Mouse (Mus musculus) stomach, embryonic 14.5 days (tissue): Measurements from ENCODE around the gene Gimap1. TPM values are rescaled to one million over a fixed set of nuclear protein-coding genes. Genes with fewer than 3 reads are reported as not detected.
A peak's percentile ranks its signal among the peaks of the same experiment; 100 is the strongest.

Experiments
- ATAC-seq: fragments of 200-750 bp; cut with Nextera tagmentation; 2 replicates; pipeline ENCODE4 v1.8.0; 2017; ENCODE audit warnings: low read depth, moderate TSS enrichment; ENCODE audit not compliant: insufficient number of reproducible peaks, insufficient read depth, low FRiP score
- H3K27ac ChIP-seq: fragments of 300-500 bp; sonication (generic); 2 replicates; pipeline ENCODE4 v1.5.1; 2014; ENCODE audit warnings: mild to moderate bottlenecking, low read length, moderate library complexity, mixed read lengths
- H3K27me3 ChIP-seq: fragments of 300-500 bp; sonication (generic); 2 replicates; pipeline ENCODE4 v1.6.1; 2014; ENCODE audit warnings: low read length, control low read depth, mixed read lengths; ENCODE audit not compliant: control insufficient read depth, insufficient read depth
- H3K36me3 ChIP-seq: fragments of 300-500 bp; sonication (generic); 2 replicates; pipeline ENCODE4 v1.6.1; 2014; ENCODE audit warnings: mild to moderate bottlenecking, control low read depth, low read length, moderate library complexity, mixed read lengths; ENCODE audit not compliant: control insufficient read depth, insufficient read depth
- H3K4me1 ChIP-seq: fragments of 300-500 bp; sonication (generic); 2 replicates; pipeline ENCODE4 v1.6.1; 2014; ENCODE audit warnings: low read length, control low read depth, mixed read lengths; ENCODE audit not compliant: control insufficient read depth, insufficient read depth
- H3K4me2 ChIP-seq: fragments of 300-500 bp; sonication (generic); replicated peaks from 2 replicates; pipeline ENCODE4 v1.6.1; 2014; ENCODE audit warnings: low read depth, low read length, control low read depth
- H3K4me3 ChIP-seq: fragments of 300-500 bp; sonication (generic); 2 replicates; pipeline ENCODE4 v1.5.1; 2014; ENCODE audit warnings: low read depth, low read length, control low read depth
- H3K9ac ChIP-seq: fragments of 300-500 bp; sonication (generic); replicated peaks from 2 replicates; pipeline ENCODE4 v1.6.1; 2014; ENCODE audit warnings: low read depth, mild to moderate bottlenecking, control low read depth, low read length, moderate library complexity, mixed read lengths
- H3K9me3 ChIP-seq: fragments of 300-500 bp; sonication (generic); 2 replicates; pipeline ENCODE4 v1.6.1; 2016; ENCODE audit warnings: low read depth, low read length, control low read depth; ENCODE audit not compliant: control insufficient read depth
- WGBS: fragments of 180-500 bp; shearing (Covaris S2); extraction: QIAGEN DNeasy Blood & Tissue Kit; methylation state at CpG from one replicate; pipeline ENCODE4 v1.1.7; 2014; 5-methylcytosine and 5-hydroxymethylcytosine counted together
- polyA plus RNA-seq: library from polyadenylated mRNA; unstranded; fragments of >200 nt; fragmentation: Nextera tagmentation; extraction: Ambion mirVana; gene quantifications from 2 replicates; pipeline ENCODE4 v1.2.1, GENCODE M21; 2014

The Gimap1 gene
- polyA plus RNA-seq: 14.4 and 16.2 TPM in 2 replicates

- 0 out of 2 replicates have a peak within 1 kb of the TSS, but pooled peaks have one; percentile 14 for H3K4me2 ChIP-seq
- H3K36me3 ChIP-seq: no peaks in the 10 kb centered on the region
- 70% methylated on average over 15 of the region's 15 CpGs for WGBS
- H3K27ac ChIP-seq: 0 out of 2 replicates have a peak within 1 kb of the TSS, but pooled peaks have one; percentile 36
- H3K9ac ChIP-seq: no peak within 1 kb of the TSS
- no peak within 1 kb of the TSS; the same call in 1 of the 2 replicates for H3K4me3 ChIP-seq
- H3K9me3 ChIP-seq: no peaks in the 10 kb centered on the region
- peaks cover 17% of the 10 kb centered on the region for H3K4me1 ChIP-seq
- H3K27me3 ChIP-seq: peaks cover 9% of the 10 kb centered on the region; the same call in 1 of the 2 replicates
- ATAC-seq: no peak
Observed at GRCm38 (mm10) chr6:48738961-48739779, at the start of gene Gimap1. Gene Gimap1 (plus strand): TSS chr6:48739054.

GRCm38 (mm10) chr6:48689320-48689719 lies 49.5 kb upstream of the Gimap1 start:
- Histone ChIP-seq H3K36me3 (no peaks in the 10 kb centered on the region), H3K27ac (no peak overlapping the region), H3K27me3 (no peaks in the 10 kb centered on the region), H3K4me3 (no peak overlapping the region), H3K4me2 (no peak overlapping the region), H3K9me3 (no peaks in the 10 kb centered on the region), H3K9ac (no peak overlapping the region), H3K4me1 (no peaks in the 10 kb centered on the region)
- WGBS: 79% methylated on average over 2 of the region's 2 CpGs
- no peak for ATAC-seq

GRCm38 (mm10) chr6:48692962-48693361 lies 45.9 kb upstream of the Gimap1 start:
- Histone ChIP-seq H3K4me2 (no peak overlapping the region), H3K27ac (no peak overlapping the region), H3K9me3 (no peaks in the 10 kb centered on the region), H3K27me3 (no peaks in the 10 kb centered on the region), H3K4me1 (no peaks in the 10 kb centered on the region), H3K9ac (no peak overlapping the region), H3K4me3 (no peak overlapping the region), H3K36me3 (no peaks in the 10 kb centered on the region)
- WGBS: 90% methylated on average over 6 of the region's 6 CpGs
- ATAC-seq: no peak

- H3K4me3 ChIP-seq: no peak overlapping the region
- no peak overlapping the region for H3K9ac ChIP-seq
- H3K9me3 ChIP-seq: no peaks in the 10 kb centered on the region
- no peaks in the 10 kb centered on the region for H3K27me3 ChIP-seq
- no peaks in the 10 kb centered on the region for H3K4me1 ChIP-seq
- no peak overlapping the region for H3K4me2 ChIP-seq
- H3K27ac ChIP-seq: no peak overlapping the region
- no peaks in the 10 kb centered on the region for H3K36me3 ChIP-seq
- WGBS: 80% methylated on average over 4 of the region's 4 CpGs
- ATAC-seq: no peak
Observed at GRCm38 (mm10) chr6:48696830-48697554, 41.9 kb upstream of the Gimap1 start.

GRCm38 (mm10) chr6:48697555-48697930 lies 41.3 kb upstream of the Gimap1 start:
- Histone ChIP-seq H3K9me3 (no peaks in the 10 kb centered on the region), H3K4me3 (no peak overlapping the region), H3K9ac (no peak overlapping the region), H3K27ac (no peak overlapping the region), H3K36me3 (no peaks in the 10 kb centered on the region), H3K27me3 (no peaks in the 10 kb centered on the region), H3K4me1 (no peaks in the 10 kb centered on the region), H3K4me2 (no peak overlapping the region)
- 42% methylated on average over 1 of the region's 1 CpGs for WGBS
- ATAC-seq: no peak

GRCm38 (mm10) chr6:48698066-48698856 lies 40.6 kb upstream of the Gimap1 start:
- no peak overlapping the region for H3K4me3 ChIP-seq
- no peak overlapping the region; the same call in 1 of the 2 replicates for H3K27ac ChIP-seq
- H3K27me3 ChIP-seq: no peaks in the 10 kb centered on the region
- 70% methylated on average over 7 of the region's 7 CpGs for WGBS
- no peaks in the 10 kb centered on the region for H3K9me3 ChIP-seq
- no peak overlapping the region for H3K4me2 ChIP-seq
- no peaks in the 10 kb centered on the region for H3K36me3 ChIP-seq
- H3K9ac ChIP-seq: no peak overlapping the region
- no peak for ATAC-seq
- H3K4me1 ChIP-seq: no peaks in the 10 kb centered on the region

- WGBS: 90% methylated on average over 3 of the region's 3 CpGs
- H3K36me3 ChIP-seq: no peaks in the 10 kb centered on the region
- no peaks in the 10 kb centered on the region for H3K27me3 ChIP-seq
- H3K27ac ChIP-seq: no peak overlapping the region
- no peak overlapping the region for H3K9ac ChIP-seq
- no peak overlapping the region for H3K4me2 ChIP-seq
- no peaks in the 10 kb centered on the region for H3K4me1 ChIP-seq
- H3K4me3 ChIP-seq: no peak overlapping the region
- no peak for ATAC-seq
- no peaks in the 10 kb centered on the region for H3K9me3 ChIP-seq
Observed at GRCm38 (mm10) chr6:48698888-48699287, 40.0 kb upstream of the Gimap1 start.
